Mouse (Mus musculus) embryonic facial prominence, embryonic 11.5 days (tissue): ENCODE results near the gene Prm1. TPM values are rescaled to one million over a fixed set of nuclear protein-coding genes. Genes with fewer than 3 reads are reported as not detected.

Experiments used
- ATAC-seq: fragments of 200-750 bp; cut with Nextera tagmentation; replicated peaks from 2 replicates; pipeline ENCODE4 v1.8.0; 2017; ENCODE audit warnings: low read depth; ENCODE audit not compliant: insufficient number of reproducible peaks, low FRiP score, low TSS enrichment
- DNase-seq: peaks from one replicate; pipeline ENCODE4 v3.0.0-alpha.2; 2015; ENCODE audit warnings: low spot score
- H3K27ac ChIP-seq: fragments of 300-500 bp; sonication (generic); replicated peaks from 2 replicates; pipeline ENCODE4 v1.5.1; 2014; ENCODE audit warnings: mild to moderate bottlenecking, low read depth, low read length, control low read depth
- H3K27me3 ChIP-seq: fragments of 300-500 bp; sonication (generic); 2 replicates; pipeline ENCODE4 v1.6.1; 2014; ENCODE audit warnings: mild to moderate bottlenecking, low read length, moderate library complexity, mixed read lengths; ENCODE audit not compliant: control insufficient read depth, insufficient read depth
- H3K36me3 ChIP-seq: fragments of 300-500 bp; sonication (generic); replicated peaks from 2 replicates; pipeline ENCODE4 v1.6.1; 2014; ENCODE audit warnings: low read depth, mild to moderate bottlenecking, low read length, moderate library complexity, mixed read lengths; ENCODE audit not compliant: control insufficient read depth, insufficient read depth
- H3K4me1 ChIP-seq: fragments of 300-500 bp; sonication (generic); 2 replicates; pipeline ENCODE4 v1.6.1; 2014; ENCODE audit warnings: low read length, mixed read lengths; ENCODE audit not compliant: control insufficient read depth, insufficient read depth
- H3K4me2 ChIP-seq: fragments of 300-500 bp; sonication (generic); 2 replicates; pipeline ENCODE4 v1.6.1; 2014; ENCODE audit warnings: low read depth, mild to moderate bottlenecking, control low read depth, low read length, moderate library complexity
- H3K4me3 ChIP-seq: fragments of 300-500 bp; sonication (generic); 2 replicates; pipeline ENCODE4 v1.5.1; 2014; ENCODE audit warnings: low read depth, low read length, control low read depth
- H3K9ac ChIP-seq: fragments of 300-500 bp; sonication (generic); replicated peaks from 2 replicates; pipeline ENCODE4 v1.6.1; 2014; ENCODE audit warnings: mild to moderate bottlenecking, control low read depth, low read length
- H3K9me3 ChIP-seq: fragments of 300-500 bp; sonication (generic); replicated peaks from 2 replicates; pipeline ENCODE4 v1.6.1; 2016; ENCODE audit warnings: mild to moderate bottlenecking, low read length, inconsistent platforms, mixed read lengths; ENCODE audit not compliant: control insufficient read depth
- WGBS: fragments of 180-500 bp; shearing (Covaris S2); extraction: QIAGEN DNeasy Blood & Tissue Kit; methylation state at CpG from one replicate; pipeline ENCODE4 v1.1.7; 2014; 5-methylcytosine and 5-hydroxymethylcytosine counted together
- polyA plus RNA-seq: library from polyadenylated mRNA; unstranded; fragments of >200 nt; fragmentation: Nextera tagmentation; extraction: Ambion mirVana; gene quantifications from 2 replicates; pipeline ENCODE4 v1.2.1, GENCODE M21; 2014

Prm1 gene
- polyA plus RNA-seq, 1 experiment from 2014 or later = not detected

DNA sequence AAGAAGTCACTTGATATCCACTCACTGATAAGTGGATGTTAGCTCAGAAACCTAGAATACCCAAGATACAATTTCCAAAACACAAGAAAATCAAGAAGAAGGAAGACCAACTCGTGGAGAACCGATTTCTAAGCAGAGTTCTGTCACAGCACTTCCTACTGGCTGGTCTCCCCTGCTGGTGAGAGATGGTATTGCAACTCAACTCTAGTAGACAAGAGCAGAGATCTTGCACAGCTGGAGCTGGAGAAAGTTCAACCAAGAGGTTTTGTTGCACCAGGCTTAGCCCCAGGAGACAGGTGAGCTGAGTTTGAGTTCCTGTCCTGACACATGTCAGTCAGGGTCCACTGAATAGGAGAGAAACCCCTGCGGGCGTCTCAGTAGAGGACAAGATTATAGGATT lies 38.5 kb downstream of the Prm1 start:
- DNase-seq (peak; percentile 84), ATAC-seq (no peak)
- H3K27ac ChIP-seq = no peak overlapping the region
- no peaks in the 10 kb centered on the region for H3K36me3 ChIP-seq
- no peak overlapping the region for H3K4me2 ChIP-seq
- H3K4me3 ChIP-seq = no peak overlapping the region
- H3K9ac ChIP-seq = no peak overlapping the region
- no peaks in the 10 kb centered on the region for H3K4me1 ChIP-seq
- H3K9me3 ChIP-seq = no peaks in the 10 kb centered on the region
- no peaks in the 10 kb centered on the region for H3K27me3 ChIP-seq
- WGBS = 41% methylated on average over 4 of the region's 4 CpGs

DNA sequence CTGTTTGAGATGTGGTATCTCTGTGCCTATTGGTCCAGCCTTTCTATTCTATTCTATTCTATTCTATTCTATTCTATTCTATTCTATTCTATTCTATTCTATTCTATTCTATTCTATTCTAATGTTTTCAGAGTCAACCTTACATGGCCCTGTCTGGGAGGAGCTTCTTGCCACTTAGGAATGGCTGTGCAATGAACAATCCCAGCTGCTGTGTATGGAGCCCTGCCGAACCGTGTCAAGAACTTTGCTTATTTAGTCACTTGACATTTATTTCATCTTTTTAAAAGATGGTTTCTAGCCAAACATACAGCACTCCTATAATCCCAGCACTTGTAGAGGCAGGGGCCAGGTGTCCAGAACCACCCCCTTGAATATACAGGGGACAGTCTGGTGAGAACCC lies 41.3 kb downstream of the Prm1 start:
- H3K27ac ChIP-seq = no peak overlapping the region
- no peak overlapping the region for H3K4me3 ChIP-seq
- H3K9ac ChIP-seq = no peak overlapping the region
- H3K4me2 ChIP-seq = no peak overlapping the region
- H3K9me3 ChIP-seq = no peaks in the 10 kb centered on the region
- no peaks in the 10 kb centered on the region for H3K36me3 ChIP-seq
- ATAC-seq (no peak), DNase-seq (no peak)
- WGBS = 84% methylated on average over 2 of the region's 2 CpGs
- no peaks in the 10 kb centered on the region for H3K27me3 ChIP-seq
- H3K4me1 ChIP-seq = no peaks in the 10 kb centered on the region

DNA sequence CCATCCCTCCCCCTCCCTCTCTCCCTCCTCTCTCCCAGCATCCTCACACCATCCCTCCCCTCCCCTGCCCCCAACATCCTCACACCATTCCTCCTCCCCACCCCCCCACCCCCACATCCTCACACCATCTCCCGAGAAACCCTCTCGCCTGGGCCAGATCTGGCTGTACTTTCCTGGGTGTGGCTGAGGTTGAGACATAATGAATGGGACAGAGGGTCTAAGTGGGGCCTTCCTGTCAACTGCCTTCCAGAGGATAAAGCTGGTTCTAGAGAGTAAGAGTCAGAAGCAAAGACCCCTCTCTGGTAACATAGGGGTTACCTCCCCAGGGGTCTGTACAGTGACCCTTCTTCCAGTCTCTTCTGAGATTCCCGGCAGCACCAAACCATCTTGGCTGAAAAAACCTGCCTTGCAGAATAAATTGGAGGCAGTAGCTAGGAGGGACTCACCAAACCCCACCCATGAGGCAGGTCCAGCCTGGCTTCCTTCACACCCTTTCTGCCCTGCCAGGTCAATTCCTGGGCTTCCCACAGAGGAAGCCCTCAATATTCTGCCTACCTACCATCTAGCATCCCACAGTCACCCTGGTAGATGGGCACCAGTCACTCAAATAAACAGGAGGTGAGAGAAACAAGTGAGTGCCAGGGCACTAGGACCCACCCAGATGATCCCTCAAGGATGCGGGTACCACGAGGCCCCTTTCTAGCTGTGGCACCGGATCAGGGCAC lies 41.9 kb downstream of the Prm1 start:
- no peak for DNase-seq
- no peak for ATAC-seq
- no peaks in the 10 kb centered on the region for H3K4me1 ChIP-seq
- H3K4me2 ChIP-seq = no peak overlapping the region
- H3K9me3 ChIP-seq = no peaks in the 10 kb centered on the region
- no peak overlapping the region for H3K4me3 ChIP-seq
- WGBS = 62% methylated on average over 6 of the region's 6 CpGs
- no peak overlapping the region for H3K27ac ChIP-seq
- no peak overlapping the region for H3K9ac ChIP-seq
- no peaks in the 10 kb centered on the region for H3K36me3 ChIP-seq
- H3K27me3 ChIP-seq = no peaks in the 10 kb centered on the region

DNA sequence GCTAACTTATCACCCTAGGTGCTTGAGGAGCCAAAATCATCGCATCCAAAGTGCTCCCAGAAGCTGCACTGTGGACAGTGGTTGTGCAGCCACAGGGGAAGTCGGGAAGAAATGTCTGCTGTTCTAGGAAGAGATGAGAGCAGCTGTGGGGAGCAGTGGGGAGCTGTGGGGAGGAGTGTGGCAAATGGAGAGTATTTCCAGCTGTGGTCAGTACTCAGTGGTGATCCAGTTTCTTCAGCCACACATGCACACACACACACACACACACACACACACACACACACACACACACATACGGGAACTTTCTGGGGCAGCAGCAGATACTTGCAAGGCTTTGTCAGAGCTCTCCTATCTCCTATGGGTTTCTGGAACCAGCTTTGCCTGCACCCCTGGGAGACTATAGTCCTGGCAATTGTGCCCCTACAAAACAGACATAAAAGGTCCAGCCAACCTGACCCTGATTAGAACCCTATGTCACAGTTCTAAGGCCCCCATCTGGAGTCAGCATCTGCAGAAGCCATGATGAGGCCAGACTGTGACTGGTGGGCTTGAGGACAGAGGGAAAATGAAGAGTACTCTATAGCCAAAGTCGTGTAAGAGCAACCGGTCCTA lies 43.0 kb downstream of the Prm1 start:
- Histone ChIP-seq H3K27me3 (no peaks in the 10 kb centered on the region), H3K4me1 (no peaks in the 10 kb centered on the region), H3K9me3 (no peaks in the 10 kb centered on the region), H3K36me3 (no peaks in the 10 kb centered on the region), H3K27ac (no peak overlapping the region), H3K9ac (no peak overlapping the region), H3K4me2 (no peak overlapping the region), H3K4me3 (no peak overlapping the region)
- 81% methylated on average over 5 of the region's 5 CpGs for WGBS
- ATAC-seq (no peak), DNase-seq (no peak)

DNA sequence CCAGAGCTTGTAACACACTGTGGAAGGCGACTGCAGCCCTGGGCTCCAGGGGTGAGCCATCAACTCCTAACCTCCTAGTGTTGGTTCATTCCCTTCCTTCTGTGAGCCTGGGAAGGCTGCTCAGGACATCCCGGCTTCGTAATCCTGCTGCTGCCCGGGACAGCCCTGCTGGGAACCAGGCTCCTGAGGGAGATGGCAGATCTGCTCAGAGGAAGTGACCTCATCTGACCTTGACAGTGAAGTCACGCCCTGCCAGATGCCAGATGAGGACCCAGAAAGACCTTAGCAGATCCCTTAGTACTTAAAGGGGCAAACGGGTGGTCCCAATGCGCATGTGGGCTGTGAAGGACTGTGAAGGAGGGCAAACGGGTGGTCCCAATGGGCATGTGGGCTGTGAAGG lies 44.5 kb downstream of the Prm1 start:
- ATAC-seq = no peak
- H3K4me1 ChIP-seq = no peaks in the 10 kb centered on the region
- DNase-seq = no peak
- no peak overlapping the region; the same call in 1 of the 2 replicates for H3K4me2 ChIP-seq
- H3K36me3 ChIP-seq = no peaks in the 10 kb centered on the region
- H3K9ac ChIP-seq = no peak overlapping the region
- no peaks in the 10 kb centered on the region for H3K27me3 ChIP-seq
- H3K4me3 ChIP-seq = no peak overlapping the region
- H3K27ac ChIP-seq = no peak overlapping the region
- H3K9me3 ChIP-seq = no peaks in the 10 kb centered on the region
- 50% methylated on average over 8 of the region's 8 CpGs for WGBS

DNA sequence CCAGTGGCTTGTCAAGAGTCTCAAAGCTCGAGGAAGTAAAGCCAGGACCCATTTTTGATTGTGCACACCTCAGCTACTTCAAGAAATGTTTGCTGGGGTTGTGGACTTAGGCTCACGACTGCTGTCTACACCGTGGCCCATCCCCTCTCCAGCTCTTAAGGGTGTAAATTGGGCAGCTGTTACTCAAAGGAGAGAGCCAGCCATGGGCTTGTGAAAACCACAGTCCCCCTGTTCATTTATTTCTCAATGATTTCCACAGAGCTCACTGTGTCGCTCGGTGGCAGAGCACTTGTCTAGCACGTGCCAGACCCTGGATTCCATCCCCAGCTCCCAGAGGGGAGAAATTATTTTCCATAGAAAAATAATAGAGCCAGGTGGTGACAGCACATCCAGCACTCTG lies 49.5 kb downstream of the Prm1 start:
- H3K4me2 ChIP-seq = no peak overlapping the region
- no peak overlapping the region for H3K27ac ChIP-seq
- H3K4me1 ChIP-seq = no peaks in the 10 kb centered on the region
- H3K36me3 ChIP-seq = no peaks in the 10 kb centered on the region
- no peak for ATAC-seq
- no peak overlapping the region for H3K9ac ChIP-seq
- H3K4me3 ChIP-seq = no peak overlapping the region
- no peak for DNase-seq
- H3K27me3 ChIP-seq = no peaks in the 10 kb centered on the region
- H3K9me3 ChIP-seq = no peaks in the 10 kb centered on the region
- WGBS = 80% methylated on average over 6 of the region's 6 CpGs

DNA sequence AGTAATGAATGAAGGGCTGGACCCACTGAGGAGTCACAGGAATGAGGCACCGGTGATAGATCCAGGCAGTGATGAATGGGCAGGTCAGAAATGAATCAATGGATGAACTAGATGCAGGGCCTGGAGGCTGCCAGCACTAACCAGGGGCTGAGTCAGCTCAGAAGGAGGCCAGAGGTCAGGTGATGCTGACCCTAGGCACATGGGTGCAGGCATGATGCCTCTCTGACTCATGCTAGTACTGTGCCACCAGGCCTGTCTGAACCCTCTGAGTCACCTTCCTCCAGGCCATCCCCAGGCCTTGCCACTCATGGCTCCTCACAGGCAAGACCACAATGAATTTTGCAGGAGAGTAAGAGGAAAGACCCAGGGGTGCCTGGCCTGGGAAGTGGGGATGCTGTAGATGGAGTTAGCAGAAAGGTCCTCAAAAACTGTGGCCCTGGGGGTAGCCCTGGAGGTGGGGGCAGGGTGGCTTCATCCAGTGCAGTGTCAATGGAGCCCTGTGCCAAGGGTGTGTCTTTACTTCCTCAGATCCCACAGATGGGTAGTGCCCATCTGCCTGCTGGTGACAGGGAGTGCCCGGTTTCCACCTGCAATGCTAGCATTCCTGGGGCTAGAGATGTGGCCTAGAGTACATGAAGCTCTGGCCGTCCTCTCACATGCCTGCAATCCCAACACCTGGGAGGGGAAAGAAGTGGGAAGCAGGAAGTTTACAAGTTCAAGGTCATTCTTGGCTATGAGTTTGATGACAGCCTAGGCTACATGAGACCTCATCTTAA lies 50.9 kb downstream of the Prm1 start:
- H3K4me2 ChIP-seq = no peak overlapping the region
- no peak overlapping the region for H3K4me3 ChIP-seq
- no peaks in the 10 kb centered on the region for H3K27me3 ChIP-seq
- DNase-seq (no peak), ATAC-seq (no peak)
- WGBS = 83% methylated on average over 3 of the region's 3 CpGs
- no peaks in the 10 kb centered on the region for H3K9me3 ChIP-seq
- H3K9ac ChIP-seq = no peak overlapping the region
- H3K36me3 ChIP-seq = no peaks in the 10 kb centered on the region
- no peaks in the 10 kb centered on the region for H3K4me1 ChIP-seq
- no peak overlapping the region for H3K27ac ChIP-seq

DNA sequence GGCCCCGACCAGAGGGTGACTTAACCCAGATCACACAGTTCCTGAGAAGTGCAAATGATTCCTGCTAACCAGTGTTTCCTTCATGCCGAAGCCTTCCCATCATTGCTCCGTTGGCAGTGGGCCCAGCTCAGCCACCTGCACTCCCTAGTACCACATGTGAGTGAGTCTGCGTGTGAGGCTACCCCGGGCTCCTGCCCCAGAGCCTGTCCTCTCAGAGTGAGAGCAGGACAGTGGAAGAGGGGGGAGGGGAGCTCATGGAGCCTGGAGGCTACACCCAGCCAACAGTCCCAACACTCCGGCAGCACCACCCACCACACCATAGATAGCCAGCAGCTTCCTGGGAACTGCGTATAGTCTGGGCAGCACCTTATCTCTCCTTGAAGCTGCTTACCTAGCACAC lies 55.8 kb downstream of the Prm1 start:
- no peak overlapping the region for H3K9ac ChIP-seq
- no peak for ATAC-seq
- WGBS = 70% methylated on average over 7 of the region's 7 CpGs

More for the DNA sequence above, 55.8 kb downstream of the Prm1 start:
- H3K4me2 ChIP-seq = no peak overlapping the region
- no peaks in the 10 kb centered on the region for H3K36me3 ChIP-seq
- H3K9me3 ChIP-seq = no peaks in the 10 kb centered on the region
- no peak overlapping the region for H3K4me3 ChIP-seq
- no peak overlapping the region for H3K27ac ChIP-seq
- no peaks in the 10 kb centered on the region for H3K27me3 ChIP-seq
- DNase-seq = no peak
- H3K4me1 ChIP-seq = no peaks in the 10 kb centered on the region
